Mouse (Mus musculus): ENCODE measurements at regions not wholly inside any gene's neighbourhood (a gene's known extent, or its start where the extent isn't known, plus 50 kb on each side); places are given as distances from the start of the nearest gene placed in this dataset.

DNA sequence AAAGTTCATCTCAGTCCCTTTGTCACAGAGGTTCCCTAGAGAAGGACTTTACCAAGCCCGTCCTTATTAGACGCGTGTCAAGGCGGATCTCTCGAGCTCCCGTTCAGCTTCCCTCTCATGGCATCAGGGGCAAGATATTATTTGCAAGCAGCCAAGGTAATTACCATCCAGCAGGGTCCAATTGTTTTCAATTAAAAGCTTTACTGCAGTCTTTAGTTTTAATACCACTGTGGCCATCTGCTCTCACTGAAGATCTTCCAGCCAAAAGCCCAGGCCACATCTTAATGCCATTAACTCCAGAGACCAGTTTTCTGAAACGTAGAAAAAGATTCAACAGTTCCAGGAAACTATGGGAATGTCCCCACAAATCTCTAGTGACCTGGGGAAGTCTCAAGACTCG is 191.1 kb downstream of the Qk start:
- TF ChIP-seq CTCF (IDR thresholded peaks at IDR 0.05; ENCODE audit: low read depth, low read length) (no peak), POLR2A (IDR thresholded peaks at IDR 0.05; ENCODE audit: borderline replicate concordance, low read depth, low read length) (no peak)
